Mouse (Mus musculus): ENCODE measurements around the gene Epc2.
A peak's percentile ranks its signal among the peaks of the same experiment; 100 is the strongest.

Gene Epc2

DNA sequence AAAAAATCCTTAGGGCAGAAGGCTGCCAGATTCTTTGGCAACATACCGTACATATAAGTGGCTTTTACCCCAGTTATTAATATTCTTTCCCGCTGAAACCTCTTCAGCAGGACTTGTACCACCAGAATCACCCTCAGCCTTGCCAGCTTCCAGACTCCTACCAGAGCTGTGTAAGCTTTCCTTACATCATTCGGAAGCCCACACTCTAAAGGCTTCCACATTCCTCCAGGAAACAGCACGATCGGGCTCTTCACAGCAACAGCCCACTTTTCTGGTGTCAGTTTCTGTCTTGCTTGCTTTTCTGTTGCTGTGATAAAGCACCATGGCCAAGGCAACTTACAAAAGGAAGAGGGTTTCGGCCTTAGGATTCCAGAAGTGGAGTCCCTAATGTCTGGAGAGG lies 21.2 kb downstream of the Epc2 start:
- DNase-seq = no peak

DNA sequence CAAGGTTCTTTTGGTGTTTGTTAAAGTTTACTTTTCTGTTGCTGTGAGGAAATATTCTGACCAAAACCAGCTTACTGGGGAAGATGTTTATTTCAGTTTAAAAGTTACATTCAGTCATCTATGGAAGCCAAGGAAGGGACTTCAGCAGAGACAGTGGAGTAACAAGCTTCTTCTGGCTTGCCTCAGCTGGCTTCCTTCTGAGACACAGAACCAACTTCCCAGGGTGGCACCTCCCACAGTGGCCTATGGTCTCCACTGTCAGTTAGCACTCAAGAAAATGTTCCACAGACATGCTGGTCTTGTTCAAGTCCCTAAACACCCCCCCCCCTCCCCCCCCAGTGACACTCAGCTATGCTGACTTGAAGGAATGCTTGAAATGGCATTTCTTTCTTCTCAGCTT lies 30.9 kb downstream of the Epc2 start:
- DNase-seq = no peak

DNA sequence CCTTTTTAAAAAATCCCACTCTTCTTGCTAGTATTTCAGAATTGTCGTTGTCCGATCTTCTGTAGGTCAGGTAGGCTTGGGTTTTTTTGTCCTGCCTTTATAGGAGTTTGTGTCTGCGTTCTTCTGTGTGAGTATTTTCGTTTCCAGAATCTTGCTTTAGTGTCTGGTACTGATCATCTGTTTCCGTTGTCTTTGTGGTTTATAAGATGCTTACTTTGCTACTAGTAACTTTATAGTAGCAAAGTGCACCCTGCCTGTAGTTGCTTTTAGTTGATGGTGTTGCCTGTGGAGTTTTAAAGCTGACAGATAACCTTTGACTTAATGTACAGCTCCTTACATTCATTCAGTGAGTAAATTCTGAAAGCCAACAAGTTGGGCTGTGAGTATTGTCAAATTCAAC lies 32.1 kb downstream of the Epc2 start:
- no peak for DNase-seq

DNA sequence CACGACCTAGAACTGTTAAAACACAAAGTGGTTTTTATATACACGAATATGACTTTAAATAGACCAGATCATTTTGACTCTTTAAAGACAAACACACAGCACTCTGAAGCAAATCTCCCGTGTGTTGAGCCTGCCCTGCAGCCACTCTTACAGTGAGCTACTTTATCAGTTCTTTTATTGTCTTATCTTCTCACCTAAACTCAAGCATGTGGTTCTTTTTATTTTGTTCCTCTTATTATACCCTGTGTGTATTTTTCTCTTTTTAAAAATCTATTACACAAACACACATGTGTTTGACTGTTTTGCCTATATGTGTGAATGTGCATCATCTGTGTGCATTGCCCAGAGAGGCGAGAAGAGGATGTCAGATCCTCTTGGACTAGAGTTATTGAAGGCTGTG lies 50.1 kb downstream of the Epc2 start:
- no peak for DNase-seq

DNA sequence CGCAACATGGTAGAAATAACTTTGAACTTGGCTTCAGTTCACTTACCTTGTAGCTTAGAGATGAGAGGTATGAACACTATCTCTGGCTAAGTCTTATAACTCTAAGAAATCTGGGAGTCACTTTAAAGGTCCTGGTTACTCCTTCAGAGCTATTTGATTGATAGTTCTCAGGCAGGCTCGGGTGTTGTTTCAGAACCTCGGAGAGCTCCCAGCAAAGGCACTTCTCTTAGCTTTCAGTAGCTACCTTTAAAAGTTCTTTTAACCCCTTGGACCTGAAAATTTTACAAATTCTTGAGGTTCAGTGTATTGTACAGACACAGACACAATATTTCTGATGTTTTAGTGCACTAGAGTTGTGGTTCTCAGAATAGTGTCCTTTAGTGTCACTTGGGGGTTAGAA lies 52.3 kb downstream of the Epc2 start:
- DNase-seq = no peak

DNA sequence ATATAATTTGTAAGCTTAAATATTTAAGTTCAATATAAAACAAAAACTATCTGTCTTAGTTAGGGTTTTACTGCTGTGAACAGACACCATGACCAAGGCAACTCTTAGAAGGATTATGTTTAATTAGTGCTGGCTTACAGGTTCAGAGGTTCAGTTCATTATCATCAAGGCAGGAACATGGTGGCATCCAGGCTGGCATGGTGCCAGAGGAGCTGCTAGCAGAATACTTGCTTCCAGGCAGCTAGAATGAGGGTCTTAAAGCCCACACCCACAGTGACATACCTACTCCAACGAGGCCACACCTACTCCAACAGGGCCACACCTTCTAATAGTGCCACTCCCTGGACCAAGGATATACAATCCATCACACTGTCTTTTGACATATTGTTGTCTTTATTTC lies 53.9 kb downstream of the Epc2 start:
- peak; percentile 24 to 45 for DNase-seq

DNA sequence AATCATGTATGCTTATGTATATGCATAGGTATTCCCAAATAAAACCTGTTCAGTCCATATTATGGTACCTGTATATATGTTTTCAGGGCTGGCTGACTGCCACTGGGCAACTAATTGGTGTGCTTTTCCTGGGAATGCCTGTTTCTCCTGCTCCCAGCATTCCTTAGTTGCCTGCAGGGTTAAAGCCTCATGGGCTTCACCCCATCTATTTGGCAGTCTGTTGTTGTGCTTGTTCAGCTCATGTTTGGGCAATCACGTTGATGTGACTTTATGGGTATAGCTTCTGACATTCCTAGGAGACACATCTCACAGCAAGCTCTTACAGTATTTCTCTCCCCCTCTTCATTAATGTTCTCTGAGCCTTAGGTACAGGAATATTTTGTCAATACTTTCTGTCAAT lies 59.5 kb downstream of the Epc2 start:
- DNase-seq = no peak

DNA sequence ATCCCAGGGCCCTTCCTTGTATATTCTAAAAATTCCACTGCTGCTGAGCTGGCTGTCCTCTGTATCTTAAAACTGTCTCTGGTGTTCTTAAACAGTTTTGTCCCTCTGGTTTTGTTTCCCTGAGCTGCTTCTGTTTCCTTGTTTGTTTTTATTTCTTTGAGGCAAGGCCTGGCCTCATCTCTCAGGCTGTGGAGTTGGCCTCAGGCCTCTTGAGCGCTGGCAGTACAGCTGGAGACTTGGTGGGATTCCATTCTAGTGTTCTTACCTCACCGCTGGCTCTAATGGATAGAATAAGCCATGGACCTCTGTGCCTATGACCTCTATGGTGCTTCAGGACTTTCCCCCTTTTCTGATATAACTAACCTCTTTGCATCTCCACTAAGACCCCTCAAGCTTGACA lies 64.7 kb downstream of the Epc2 start:
- no peak for DNase-seq

DNA sequence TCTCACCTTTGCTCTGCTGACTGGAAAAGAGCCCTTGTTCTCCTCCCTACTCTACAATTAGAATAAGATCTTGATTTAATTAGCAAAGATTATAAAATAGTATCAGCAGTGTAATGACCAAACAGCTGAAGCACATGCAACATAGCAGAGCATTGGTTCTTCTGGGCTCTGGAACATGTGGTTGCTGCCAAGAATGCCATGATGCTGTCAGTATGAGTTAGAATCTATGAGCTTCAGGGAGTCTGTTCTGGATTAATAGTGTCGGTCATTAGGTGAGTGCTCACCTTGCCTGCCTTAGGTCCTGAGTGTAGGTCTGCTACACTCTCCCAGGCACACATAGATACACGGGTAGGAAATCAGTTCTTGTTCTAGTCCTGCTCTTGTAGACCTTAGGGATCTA lies 69.1 kb downstream of the Epc2 start:
- DNase-seq = peak in 1 of 2 experiments; percentile 28

DNA sequence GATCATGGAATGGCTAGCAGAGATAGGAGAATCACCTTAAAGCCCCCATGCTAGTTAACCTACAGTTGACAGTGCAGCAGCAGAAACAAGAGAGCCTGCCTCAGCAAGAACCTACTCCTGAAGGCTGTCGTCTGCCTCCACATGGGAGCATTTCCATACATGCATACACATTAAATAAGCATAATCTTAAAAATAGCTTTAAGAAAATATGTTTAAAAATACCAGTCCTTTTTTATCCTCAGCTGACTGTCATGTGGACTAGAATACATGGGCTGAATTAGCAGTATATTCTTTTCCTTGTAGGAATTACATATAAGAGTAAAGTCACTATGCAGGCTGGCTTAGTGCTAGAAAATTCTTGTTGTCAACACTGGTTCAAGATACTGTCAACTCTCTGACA lies 69.7 kb downstream of the Epc2 start:
- DNase-seq = no peak

DNA sequence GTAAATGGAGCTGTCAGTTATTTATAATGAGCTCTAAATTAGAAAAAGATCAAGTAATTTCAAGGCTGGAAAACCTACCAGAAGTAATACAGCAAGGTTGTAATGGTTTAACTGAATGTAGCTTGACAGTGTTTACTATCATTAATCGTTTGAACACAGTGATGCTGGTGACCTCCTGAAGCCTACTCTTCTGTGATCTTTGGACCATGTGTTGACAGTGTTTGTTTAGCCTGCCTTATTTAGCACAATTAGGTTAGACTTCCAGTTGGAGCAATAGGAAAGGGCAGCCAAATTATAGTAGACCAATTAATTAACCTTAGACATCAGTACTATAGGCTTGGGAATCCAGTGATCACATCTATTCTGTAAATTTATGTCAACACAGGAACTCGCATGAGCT lies 70.3 kb downstream of the Epc2 start:
- DNase-seq = no peak

DNA sequence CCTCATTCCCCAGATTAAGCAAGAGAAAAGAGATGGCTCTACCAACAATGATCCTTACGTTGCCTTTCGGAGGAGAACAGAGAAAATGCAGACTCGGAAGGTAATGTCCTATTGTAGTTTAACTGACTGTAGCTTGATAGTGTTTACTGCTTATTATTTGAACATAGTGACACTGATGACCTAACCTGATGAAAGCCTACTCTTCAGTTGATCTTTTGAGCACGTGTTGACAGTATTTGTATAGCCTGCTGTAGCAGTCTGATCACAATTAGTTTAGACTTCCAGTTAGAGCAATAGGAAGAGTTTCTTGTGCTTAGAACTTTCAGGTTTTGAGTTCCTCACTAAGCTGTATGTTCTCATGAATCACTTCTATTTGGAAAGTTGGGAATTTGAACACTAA lies 71.3 kb downstream of the Epc2 start:
- DNase-seq = no peak

DNA sequence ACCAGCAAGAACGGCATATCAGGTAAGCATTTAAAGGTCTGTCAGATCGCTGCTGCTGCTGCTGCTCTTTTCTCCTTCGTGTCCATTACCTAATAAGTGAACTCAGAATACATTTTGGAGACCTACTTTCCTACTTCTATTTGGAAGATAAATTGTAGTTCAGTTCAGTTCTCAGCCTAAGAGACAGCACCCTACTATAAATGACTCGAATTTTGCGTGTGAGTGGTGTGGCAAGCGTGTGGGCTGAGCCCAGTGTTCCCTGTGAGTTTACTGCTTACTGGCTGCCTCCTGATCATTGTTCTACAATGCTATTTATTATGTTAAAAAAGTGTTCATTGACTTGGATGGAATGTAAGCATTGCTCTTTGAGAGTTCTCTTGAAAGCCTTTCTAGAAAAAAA lies 85.9 kb downstream of the Epc2 start:
- DNase-seq = no peak

DNA sequence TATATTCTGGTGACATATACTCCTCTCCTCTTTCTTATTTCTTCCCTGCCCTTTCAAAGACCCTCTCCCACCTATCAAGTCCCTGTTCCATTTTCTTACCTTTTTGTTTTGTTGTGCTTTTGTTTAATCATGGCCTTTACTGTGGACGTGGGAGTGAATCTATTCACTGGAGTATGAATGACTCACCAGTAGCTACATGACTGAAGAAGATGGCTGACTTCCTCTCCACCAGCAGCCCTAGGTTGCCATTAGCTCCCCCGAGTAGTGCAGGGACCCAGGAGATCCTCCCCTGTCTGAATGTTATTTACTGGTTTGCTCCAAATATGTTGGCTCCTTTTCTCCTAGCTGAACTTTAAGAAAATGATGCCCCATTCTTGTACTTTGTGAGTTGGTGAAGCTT lies 86.8 kb downstream of the Epc2 start:
- no peak for DNase-seq

DNA sequence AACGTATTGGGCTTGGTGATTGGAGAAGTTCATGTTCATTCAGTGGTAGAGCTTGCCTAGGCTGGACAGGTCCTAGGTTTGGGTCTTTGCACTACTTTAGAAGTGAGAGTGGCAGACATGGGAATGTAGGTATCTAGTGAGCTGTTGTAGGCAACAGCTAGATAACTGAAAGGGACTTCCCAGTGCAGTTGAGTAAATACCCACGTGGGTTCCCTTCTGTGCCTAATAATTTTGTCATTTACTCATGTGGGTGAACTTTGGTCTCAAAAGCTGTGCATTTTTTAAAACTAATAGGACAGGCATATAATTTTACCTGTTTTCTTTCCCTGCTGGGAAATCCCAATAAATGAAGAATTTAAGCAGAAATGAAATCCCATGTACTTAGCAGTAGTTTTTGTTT lies 88.5 kb downstream of the Epc2 start:
- DNase-seq = no peak

DNA sequence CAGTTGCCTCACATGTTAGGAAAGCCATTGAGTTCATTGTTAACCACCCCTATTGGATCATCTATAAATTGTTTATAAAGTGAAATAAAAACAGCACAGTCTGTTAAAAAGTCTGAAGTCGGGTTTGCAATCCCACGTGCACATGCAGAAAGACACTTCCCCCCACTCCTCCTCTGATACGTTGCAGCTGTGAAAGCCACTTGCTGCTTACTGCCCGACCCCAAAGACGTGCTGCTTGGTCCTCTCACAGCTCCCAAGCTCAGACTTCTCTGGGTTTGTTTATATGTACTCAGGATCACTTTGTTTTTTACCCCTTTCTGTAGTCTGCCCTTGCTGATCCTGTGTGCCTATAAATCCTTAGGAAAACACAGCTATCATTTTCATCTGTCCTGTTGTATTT lies 96.5 kb downstream of the Epc2 start:
- DNase-seq = no peak

DNA sequence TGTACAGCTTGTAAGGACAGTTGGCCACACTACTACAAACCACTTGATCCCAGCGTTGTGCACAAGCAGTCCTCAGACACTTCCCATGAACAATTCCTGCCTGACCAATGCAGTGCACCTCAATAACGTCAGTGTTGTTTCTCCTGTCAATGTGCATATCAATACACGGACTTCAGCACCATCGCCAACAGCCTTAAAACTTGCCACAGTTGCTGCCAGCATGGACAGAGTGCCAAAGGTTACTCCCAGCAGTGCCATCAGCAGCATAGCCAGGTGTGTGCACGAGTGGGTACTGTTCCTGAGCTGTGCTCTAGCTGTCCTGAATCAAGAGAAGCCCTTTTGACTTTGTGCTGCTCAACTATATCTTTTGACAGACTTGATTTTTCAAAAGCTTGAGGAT lies 97.2 kb downstream of the Epc2 start:
- DNase-seq = no peak

DNA sequence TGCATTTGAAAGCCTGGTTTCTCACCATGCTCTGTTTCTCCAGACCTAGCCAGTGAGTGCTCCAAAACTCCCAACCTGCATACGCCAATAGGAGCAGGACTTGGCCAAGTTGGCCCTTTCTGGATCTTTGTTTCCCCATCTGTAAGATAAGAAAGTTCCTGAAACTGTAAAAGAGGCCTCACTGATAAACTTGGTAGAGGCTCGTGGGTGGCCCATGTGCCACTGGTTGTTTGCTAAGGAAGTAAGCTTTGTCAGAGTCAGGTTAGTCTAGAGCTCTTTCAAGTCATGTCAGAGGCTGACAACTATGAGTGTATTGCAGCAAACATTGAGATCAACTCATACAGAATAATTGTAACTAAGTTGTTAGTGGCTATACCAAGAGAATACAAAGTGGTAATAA lies 101.8 kb downstream of the Epc2 start:
- no peak for DNase-seq

DNA sequence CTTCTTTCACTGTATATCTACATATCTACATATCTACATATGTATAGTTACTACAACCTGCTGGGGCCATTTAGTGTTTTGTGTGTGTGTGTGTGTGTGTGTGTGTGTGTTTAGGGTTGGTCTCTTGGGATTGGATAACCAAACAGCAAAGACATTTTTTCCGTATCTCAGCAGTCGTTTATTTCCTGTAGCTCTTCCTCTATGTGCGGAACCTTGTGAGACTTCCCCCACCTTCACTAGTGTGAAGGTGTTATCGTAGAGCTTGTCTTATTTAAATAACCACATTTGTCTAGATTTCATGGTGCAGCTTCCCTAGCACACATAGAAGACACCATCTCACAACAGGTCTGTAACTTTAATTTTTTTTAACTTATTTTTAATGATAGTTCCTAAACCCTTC lies 106.1 kb downstream of the Epc2 start:
- no peak for DNase-seq

DNA sequence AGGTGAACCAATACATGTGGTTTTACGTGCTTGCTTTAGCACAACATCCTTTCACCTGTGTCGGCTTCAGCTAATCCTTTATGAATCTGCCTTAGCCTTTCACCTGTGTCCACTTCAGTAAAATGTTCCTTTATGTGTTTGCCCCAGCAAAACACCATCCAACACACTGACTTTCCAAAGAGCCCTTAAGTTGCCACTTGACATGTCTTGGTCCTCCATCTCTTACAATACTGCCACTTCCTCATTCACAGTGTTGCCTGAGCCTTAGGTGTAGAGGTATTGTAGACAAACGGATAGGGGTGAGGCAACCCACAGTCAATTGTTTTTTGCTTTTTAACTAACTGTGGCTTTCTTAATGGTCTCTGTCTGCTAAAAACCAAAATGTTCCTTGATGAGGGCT lies 107.1 kb downstream of the Epc2 start:
- no peak for DNase-seq

DNA sequence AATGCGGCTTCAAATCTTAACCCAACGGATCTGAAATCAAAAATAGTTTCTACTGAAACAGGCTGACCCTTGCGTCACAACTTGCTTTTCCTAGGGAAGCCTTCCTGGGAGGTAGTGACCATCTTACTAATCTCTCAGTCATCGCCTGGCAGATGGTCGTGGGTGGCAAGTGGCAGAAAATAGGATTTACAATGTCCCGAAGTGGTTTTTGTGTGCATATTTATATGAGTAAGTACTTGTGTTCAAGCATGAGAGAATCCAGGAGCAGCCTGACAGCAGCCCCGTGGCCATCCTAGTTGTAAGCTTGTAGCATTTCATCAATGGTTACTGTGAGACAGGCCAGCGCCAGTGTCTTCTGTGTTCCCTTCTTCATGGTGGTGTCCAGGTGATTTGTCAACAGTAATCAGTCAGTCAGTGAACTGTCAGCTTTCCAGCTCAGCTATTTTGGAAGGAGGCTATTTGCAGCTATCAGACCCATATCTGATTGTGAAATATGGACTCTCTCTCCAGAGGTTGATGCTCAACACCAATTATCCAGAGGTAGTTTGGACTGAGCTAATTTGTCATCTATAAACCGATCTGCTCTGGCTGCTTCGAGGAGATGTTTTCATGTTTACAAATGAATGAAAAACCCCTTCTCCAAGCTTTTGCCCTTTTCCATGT lies 111.5 kb downstream of the Epc2 start:
- peak; percentile 40 to 47 for DNase-seq

DNA sequence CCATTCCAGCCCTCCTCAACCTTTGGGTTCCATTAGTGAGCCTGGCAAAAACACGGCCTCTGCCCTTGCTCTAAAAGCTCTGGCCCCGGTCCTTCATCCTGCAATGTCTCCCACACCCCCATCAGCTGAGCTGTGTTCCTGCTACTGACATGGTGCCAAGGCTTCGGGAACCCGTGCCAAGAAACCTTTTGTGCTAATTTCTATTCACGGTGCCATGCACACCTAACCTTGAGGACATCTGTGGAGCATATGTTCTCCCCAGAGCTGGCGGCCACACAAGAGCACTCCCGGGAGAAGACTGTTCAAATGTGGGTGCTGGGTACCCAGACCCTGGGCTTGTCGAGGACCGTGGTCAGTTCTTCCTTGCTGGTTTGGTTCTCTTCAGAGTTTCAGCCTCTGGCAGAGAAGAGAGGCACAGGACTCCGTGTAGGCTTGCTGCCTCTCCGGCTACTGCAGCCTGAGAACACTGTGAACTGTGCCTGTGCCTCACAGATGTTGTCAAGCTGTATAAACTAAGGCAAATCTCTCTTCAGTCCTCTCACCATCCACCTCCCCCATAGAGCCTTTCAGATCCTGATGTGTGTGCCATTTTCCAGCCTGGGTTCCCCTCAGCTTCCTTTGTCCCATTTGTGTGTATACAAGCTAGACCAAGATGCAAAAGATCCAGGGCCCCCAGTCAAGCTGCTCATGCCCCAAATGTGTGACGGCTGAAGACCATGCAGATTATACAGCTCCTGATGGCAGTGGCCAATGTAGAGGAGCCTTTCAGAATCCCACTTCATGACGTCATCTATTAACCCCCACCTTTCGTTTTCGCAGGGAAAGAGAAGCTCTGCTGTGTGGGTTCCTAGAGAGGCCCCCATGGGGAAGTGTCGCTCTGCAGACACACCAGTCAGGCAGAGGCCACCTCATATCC lies 118.8 kb downstream of the Epc2 start:
- DNase-seq = peak; percentile 97

DNA sequence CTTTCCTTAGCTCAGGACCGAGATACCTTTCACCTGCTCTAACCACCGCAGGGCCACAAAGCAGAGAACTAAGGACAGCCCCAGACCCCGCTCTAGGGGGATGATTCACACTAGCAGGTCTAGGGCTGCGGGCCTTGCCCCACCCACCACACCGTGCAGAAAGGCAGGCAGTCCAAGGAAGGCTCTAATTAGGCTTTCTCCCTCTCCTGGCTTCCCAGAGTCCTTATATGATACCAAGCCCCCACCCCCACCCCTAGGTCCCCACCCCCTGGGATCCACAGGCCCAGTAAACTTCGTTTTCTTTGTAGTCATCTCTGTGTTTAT lies 119.5 kb downstream of the Epc2 start:
- DNase-seq = no peak

DNA sequence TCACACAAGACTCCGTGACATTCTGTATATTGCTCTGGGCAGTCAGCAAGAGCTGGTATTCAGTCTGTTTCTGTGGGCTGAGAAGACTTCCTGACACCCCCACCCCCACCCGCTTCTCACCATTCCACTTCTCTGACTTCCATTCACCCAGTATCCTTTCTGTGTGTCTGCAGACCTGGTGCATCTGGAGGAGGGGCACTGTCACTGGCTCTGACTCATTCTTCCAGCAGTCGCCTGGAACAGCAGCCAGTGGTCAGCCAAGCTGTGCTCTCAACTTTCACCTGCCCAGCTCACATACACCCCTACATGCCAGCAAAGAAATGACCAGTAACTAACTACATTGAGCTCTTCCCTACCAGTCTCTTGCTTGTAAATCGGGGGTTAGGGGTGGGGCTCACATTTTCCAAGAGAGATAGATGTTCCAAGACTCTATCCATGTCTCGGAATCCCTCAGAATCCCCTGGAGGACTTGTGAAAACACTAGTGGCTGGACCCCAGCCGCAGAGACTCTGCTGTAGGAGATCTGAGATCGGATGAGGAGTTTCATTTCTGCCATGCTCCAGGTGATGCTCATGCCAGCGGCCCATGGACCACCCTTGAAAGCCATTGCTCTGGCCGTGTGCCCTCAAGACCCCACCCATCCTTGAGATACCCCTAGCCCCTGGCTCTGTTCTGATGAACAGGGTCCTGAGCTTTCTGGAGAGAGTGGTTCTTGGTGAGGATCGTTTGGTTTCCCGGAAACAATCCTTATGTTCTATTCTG lies 120.1 kb downstream of the Epc2 start:
- DNase-seq = no peak
